Mouse (Mus musculus) MEL (cell line): ENCODE measurements at regions not wholly inside any gene's neighbourhood (a gene's known extent, or its start where the extent isn't known, plus 50 kb on each side); places are given as distances from the start of the nearest gene placed in this dataset.

Experiments used
- DNase-seq: peaks from one replicate; pipeline ENCODE4 v3.0.0; 2011; ENCODE audit warnings: low read depth, low spot score
- H3K27ac ChIP-seq: 2 replicates; pipeline ENCODE4 v1.5.1; 2012; ENCODE audit warnings: low read depth, mild to moderate bottlenecking, control low read depth, low read length, moderate library complexity; ENCODE audit not compliant: control insufficient read depth
- H3K27me3 ChIP-seq, 2 experiments: fragments of 150-350 bp in 1 of 2; sonication (generic) in 1 of 2; 2 replicates each; pipeline ENCODE4 v1.6.1; 2012; ENCODE audit warnings: low read length in 2 of 2, mild to moderate bottlenecking in 2 of 2, improper control_type of control experiment in 1 of 2, moderate library complexity in 1 of 2; ENCODE audit not compliant: insufficient read depth in 2 of 2, control insufficient read depth in 1 of 2
- H3K36me3 ChIP-seq, 2 experiments: 2 replicates each; pipeline ENCODE4 v1.6.1; 2012 to 2014; ENCODE audit warnings: low read length in 2 of 2, improper control_type of control experiment in 1 of 2, inconsistent platforms in 1 of 2, mild to moderate bottlenecking in 1 of 2; ENCODE audit not compliant: insufficient read depth in 2 of 2, control insufficient read depth in 1 of 2
- H3K4me1 ChIP-seq, 2 experiments: fragments of 150-350 bp in 1 of 2; sonication (generic) in 1 of 2; 2 replicates each; pipeline ENCODE4 v1.6.1; 2012; ENCODE audit warnings: low read length in 2 of 2, improper control_type of control experiment in 1 of 2, mild to moderate bottlenecking in 1 of 2; ENCODE audit not compliant: insufficient read depth in 2 of 2, control insufficient read depth in 1 of 2
- H3K4me3 ChIP-seq, 2 experiments: fragments of 150-350 bp in 1 of 2; sonication (generic) in 1 of 2; 2 replicates each; pipeline ENCODE4 v1.5.1; 2012; ENCODE audit warnings: low read depth in 2 of 2, low read length in 2 of 2, mild to moderate bottlenecking in 2 of 2, moderate library complexity in 2 of 2, control low read depth in 1 of 2, improper control_type of control experiment in 1 of 2; ENCODE audit not compliant: control insufficient read depth in 1 of 2, insufficient read depth in 1 of 2
- H3K79me2 ChIP-seq: 2 replicates; pipeline ENCODE4 v1.6.1; 2012; ENCODE audit warnings: mild to moderate bottlenecking, low read length, moderate library complexity; ENCODE audit not compliant: control insufficient read depth, poor library complexity, insufficient read depth
- H3K9ac ChIP-seq: 2 replicates; pipeline ENCODE4 v1.6.1; 2012; ENCODE audit warnings: low read depth, mild to moderate bottlenecking, control low read depth, low read length, moderate library complexity; ENCODE audit not compliant: control insufficient read depth, poor library complexity, severe bottlenecking
- H3K9me3 ChIP-seq: fragments of 150-350 bp; sonication (generic); replicated peaks from 2 replicates; pipeline ENCODE4 v1.6.1; 2012; ENCODE audit warnings: mild to moderate bottlenecking, low read length, improper control_type of control experiment, moderate library complexity; ENCODE audit not compliant: insufficient read depth
- CHD1 ChIP-seq: IDR thresholded peaks from 2 replicates; pipeline ENCODE4 v1.6.1; 2012; ENCODE audit warnings: low read depth, mild to moderate bottlenecking, inconsistent platforms, low read length, improper control_type of control experiment
- CHD2 ChIP-seq: IDR thresholded peaks from 2 replicates; pipeline ENCODE4 v1.6.1; 2011; ENCODE audit warnings: low read length, improper control_type of control experiment
- CTCF ChIP-seq, 3 experiments: IDR thresholded peaks in 2 of 3; conservative IDR thresholded peaks in 1 of 3; 2 replicates each; pipeline ENCODE4 v1.5.1; 2011 to 2012; ENCODE audit warnings: low read length in 3 of 3, low read depth in 2 of 3, mild to moderate bottlenecking in 2 of 3, improper control_type of control experiment in 1 of 3, inconsistent platforms in 1 of 3, mixed read lengths in 1 of 3, moderate library complexity in 1 of 3; ENCODE audit not compliant: control insufficient read depth in 1 of 3, insufficient read depth in 1 of 3, poor library complexity in 1 of 3, severe bottlenecking in 1 of 3
- E2F4 ChIP-seq: IDR thresholded peaks from 2 replicates; pipeline ENCODE4 v1.6.1; 2011; ENCODE audit warnings: low read depth, low read length, improper control_type of control experiment, borderline replicate concordance
- ELF1 ChIP-seq: IDR thresholded peaks from 2 replicates; pipeline ENCODE4 v1.6.1; 2014; ENCODE audit warnings: low read depth, mild to moderate bottlenecking, inconsistent platforms, low read length, improper control_type of control experiment, moderate library complexity
- EP300 ChIP-seq, 2 experiments: IDR thresholded peaks; 2 replicates each; pipeline ENCODE4 v1.6.1; 2011; ENCODE audit warnings: improper control_type of control experiment in 2 of 2, low read length in 2 of 2, low read depth in 1 of 2, mild to moderate bottlenecking in 1 of 2
- ETS1 ChIP-seq: IDR thresholded peaks from 2 replicates; pipeline ENCODE4 v1.6.1; 2012; ENCODE audit warnings: low read depth, mild to moderate bottlenecking, inconsistent platforms, low read length, improper control_type of control experiment, moderate library complexity
- GABPA ChIP-seq: IDR thresholded peaks from 2 replicates; pipeline ENCODE4 v1.6.1; 2012; ENCODE audit warnings: low read depth, mild to moderate bottlenecking, inconsistent platforms, low read length, improper control_type of control experiment, moderate library complexity
- GATA1 ChIP-seq: IDR thresholded peaks from 2 replicates; pipeline ENCODE4 v1.6.1; 2011; ENCODE audit warnings: low read depth, low read length, improper control_type of control experiment
- HCFC1 ChIP-seq: IDR thresholded peaks from 2 replicates; pipeline ENCODE4 v1.6.1; 2012; ENCODE audit warnings: low read depth, mild to moderate bottlenecking, inconsistent platforms, low read length, improper control_type of control experiment, moderate library complexity
- JUND ChIP-seq: IDR thresholded peaks from 2 replicates; pipeline ENCODE4 v1.6.1; 2011; ENCODE audit warnings: low read depth, mild to moderate bottlenecking, improper control_type of control experiment, low read length
- MAFK ChIP-seq: IDR thresholded peaks from 2 replicates; pipeline ENCODE4 v1.6.1; 2011; ENCODE audit warnings: low read depth, mild to moderate bottlenecking, low read length, improper control_type of control experiment, borderline replicate concordance
- MAZ ChIP-seq: IDR thresholded peaks from 2 replicates; pipeline ENCODE4 v1.6.1; 2012; ENCODE audit warnings: low read depth, mild to moderate bottlenecking, inconsistent platforms, low read length, improper control_type of control experiment
- NELFE ChIP-seq: IDR thresholded peaks from 2 replicates; pipeline ENCODE4 v1.6.1; 2011; ENCODE audit warnings: low read depth, low read length, improper control_type of control experiment
- POLR2A ChIP-seq, 2 experiments: IDR thresholded peaks; 2 replicates each; pipeline ENCODE4 v1.6.1; 2011 to 2012; ENCODE audit warnings: low read length in 2 of 2, mild to moderate bottlenecking in 2 of 2, control low read depth in 1 of 2, improper control_type of control experiment in 1 of 2, low read depth in 1 of 2, moderate library complexity in 1 of 2; ENCODE audit not compliant: control insufficient read depth in 1 of 2, insufficient read depth in 1 of 2, poor library complexity in 1 of 2
- POLR2AphosphoS2 ChIP-seq: IDR thresholded peaks from 2 replicates; pipeline ENCODE4 v1.6.1; 2011; ENCODE audit warnings: low read length, improper control_type of control experiment
- POLR2AphosphoS5 ChIP-seq: IDR thresholded peaks from 2 replicates; pipeline ENCODE4 v1.6.1; 2012; ENCODE audit warnings: low read depth, borderline replicate concordance, mild to moderate bottlenecking, inconsistent platforms, low read length, moderate library complexity, mixed read lengths
- RCOR1 ChIP-seq: IDR thresholded peaks from 2 replicates; pipeline ENCODE4 v1.6.1; 2012; ENCODE audit warnings: low read depth, mild to moderate bottlenecking, inconsistent platforms, low read length, improper control_type of control experiment
- TAL1 ChIP-seq: IDR thresholded peaks from 2 replicates; pipeline ENCODE4 v1.6.1; 2012; ENCODE audit warnings: mild to moderate bottlenecking, inconsistent platforms, low read length, moderate library complexity, mixed read lengths
- TCF12 ChIP-seq: IDR thresholded peaks from 2 replicates; pipeline ENCODE4 v1.6.1; 2014; ENCODE audit warnings: low read depth, mild to moderate bottlenecking, inconsistent platforms, low read length, improper control_type of control experiment, moderate library complexity
- USF2 ChIP-seq, 2 experiments: IDR thresholded peaks; 2 replicates each; pipeline ENCODE4 v1.6.1; 2011 to 2012; ENCODE audit warnings: improper control_type of control experiment in 2 of 2, low read length in 2 of 2, borderline replicate concordance in 1 of 2, inconsistent platforms in 1 of 2, low read depth in 1 of 2, mild to moderate bottlenecking in 1 of 2; ENCODE audit not compliant: insufficient read depth in 1 of 2
- ZC3H11A ChIP-seq: IDR thresholded peaks from 2 replicates; pipeline ENCODE4 v1.6.1; 2012; ENCODE audit warnings: low read depth, mild to moderate bottlenecking, inconsistent platforms, low read length, improper control_type of control experiment
- ZKSCAN1 ChIP-seq: IDR thresholded peaks from 2 replicates; pipeline ENCODE4 v1.6.1; 2012; ENCODE audit warnings: low read depth, mild to moderate bottlenecking, inconsistent platforms, low read length, improper control_type of control experiment, moderate library complexity

GRCm38 (mm10) chr9:41447211-41447875 is 285.8 kb upstream of the Ubash3b start:
- H3K27ac ChIP-seq: no peak overlapping the region
- no peaks in the 10 kb centered on the region for H3K4me1 ChIP-seq
- no peaks in the 10 kb centered on the region for H3K9me3 ChIP-seq
- no peaks in the 10 kb centered on the region for H3K27me3 ChIP-seq
- H3K4me3 ChIP-seq: no peak overlapping the region
- no peaks in the 10 kb centered on the region for H3K36me3 ChIP-seq
- no peak for DNase-seq
- TF ChIP-seq USF2 (IDR thresholded peaks at IDR 0.05; ENCODE audit: borderline replicate concordance in 1 of 2, insufficient read depth in 1 of 2, low read depth in 1 of 2, low read length in 2 of 2): no peak
- TF ChIP-seq TAL1: no peak
- TF ChIP-seq CHD1: no peak
- no peak for TF ChIP-seq NELFE
- no peak for TF ChIP-seq MAZ
- TF ChIP-seq GABPA: no peak
- TF ChIP-seq GATA1: no peak
- TF ChIP-seq CHD2: no peak
- TF ChIP-seq RCOR1: no peak
- TF ChIP-seq POLR2AphosphoS2: no peak
- H3K9ac ChIP-seq: no peak overlapping the region
- H3K79me2 ChIP-seq: no peaks in the 10 kb centered on the region

- DNase-seq: no peak
- Histone ChIP-seq H3K9me3 (no peaks in the 10 kb centered on the region), H3K27ac (no peak overlapping the region), H3K4me1 (no peaks in the 10 kb centered on the region), H3K27me3 (no peaks in the 10 kb centered on the region), H3K9ac (no peak overlapping the region), H3K4me3 (no peak overlapping the region), H3K79me2 (no peaks in the 10 kb centered on the region)
- TF ChIP-seq E2F4 (no peak), POLR2A (IDR thresholded peaks at IDR 0.05; ENCODE audit: control insufficient read depth in 1 of 2, insufficient read depth in 1 of 2, low read depth in 1 of 2, low read length in 2 of 2, poor library complexity in 1 of 2) (no peak), ETS1 (no peak), CHD1 (no peak), HCFC1 (no peak), MAFK (no peak), POLR2AphosphoS5 (no peak), ZC3H11A (no peak), JUND (no peak), GABPA (no peak), CTCF (IDR thresholded peaks at IDR 0.05 in 2 of 3, conservative IDR thresholded peaks at IDR 0.05 in 1 of 3; ENCODE audit: control insufficient read depth in 1 of 3, insufficient read depth in 1 of 3, low read depth in 2 of 3, low read length in 3 of 3, poor library complexity in 1 of 3, severe bottlenecking in 1 of 3) (no peak), ELF1 (no peak), ZKSCAN1 (no peak), RCOR1 (no peak), TCF12 (no peak), EP300 (IDR thresholded peaks at IDR 0.05; ENCODE audit: low read depth in 1 of 2, low read length in 2 of 2) (no peak)
- TF ChIP-seq, all 39 proteins: peak for 0
- H3K36me3 ChIP-seq: no peaks in the 10 kb centered on the region
These were observed 285.1 kb upstream of the Ubash3b start for GRCm38 (mm10) chr9:41446431-41447203.
